Mouse (Mus musculus): Measurements from ENCODE around the gene Rab6b. TPM values are rescaled to one million over a fixed set of nuclear protein-coding genes. Genes with fewer than 3 reads are reported as not detected.

Rab6b gene
- polyA plus RNA-seq, 1 experiment from 2014 or later, result 1.7 TPM

GRCm38 (mm10) chr9:103208802-103209423 is 97.3 kb downstream of the Rab6b start:
- Histone ChIP-seq H3K9me3 (replicated peaks; ENCODE audit: control insufficient read depth, low read length) (no peaks in the 10 kb centered on the region), H3K4me3 (ENCODE audit: low read depth, low read length) (no peak overlapping the region), H3K36me3 (ENCODE audit: control insufficient read depth, insufficient read depth, low read length) (no peaks in the 10 kb centered on the region), H3K27ac (ENCODE audit: low read depth, low read length) (no peak overlapping the region), H3K9ac (ENCODE audit: low read depth, low read length) (no peak overlapping the region), H3K27me3 (ENCODE audit: control insufficient read depth, insufficient read depth, low read length) (no peaks in the 10 kb centered on the region), H3K4me1 (ENCODE audit: control insufficient read depth, insufficient read depth, low read length) (no peaks in the 10 kb centered on the region), H3K4me2 (no peak overlapping the region)
- no peak for ATAC-seq (replicated peaks; ENCODE audit: insufficient number of reproducible peaks, low FRiP score, low TSS enrichment)
- WGBS (ENCODE audit: insufficient replicate concordance), result 51% methylated on average over 6 of the region's 6 CpGs

- H3K4me3 ChIP-seq (ENCODE audit: low read depth, low read length), result no peak overlapping the region
- H3K36me3 ChIP-seq (ENCODE audit: control insufficient read depth, insufficient read depth, low read length), result no peaks in the 10 kb centered on the region
- peak overlapping the region; percentile 1; the same call in 1 of the 2 replicates for H3K4me2 ChIP-seq
- 64% methylated on average over 28 of the region's 28 CpGs for WGBS (ENCODE audit: insufficient replicate concordance)
- H3K27ac ChIP-seq (ENCODE audit: low read depth, low read length), result no peak overlapping the region
- H3K9ac ChIP-seq (ENCODE audit: low read depth, low read length), result no peak overlapping the region
- H3K9me3 ChIP-seq (replicated peaks; ENCODE audit: control insufficient read depth, low read length), result no peaks in the 10 kb centered on the region
- no peaks in the 10 kb centered on the region for H3K27me3 ChIP-seq (ENCODE audit: control insufficient read depth, insufficient read depth, low read length)
- no peak; the same call in 1 of the 2 replicates for ATAC-seq (replicated peaks; ENCODE audit: insufficient number of reproducible peaks, low FRiP score, low TSS enrichment)
- H3K4me1 ChIP-seq (ENCODE audit: control insufficient read depth, insufficient read depth, low read length), result no peaks in the 10 kb centered on the region
Observed at GRCm38 (mm10) chr9:103212654-103213420, 101.2 kb downstream of the Rab6b start.

DNA sequence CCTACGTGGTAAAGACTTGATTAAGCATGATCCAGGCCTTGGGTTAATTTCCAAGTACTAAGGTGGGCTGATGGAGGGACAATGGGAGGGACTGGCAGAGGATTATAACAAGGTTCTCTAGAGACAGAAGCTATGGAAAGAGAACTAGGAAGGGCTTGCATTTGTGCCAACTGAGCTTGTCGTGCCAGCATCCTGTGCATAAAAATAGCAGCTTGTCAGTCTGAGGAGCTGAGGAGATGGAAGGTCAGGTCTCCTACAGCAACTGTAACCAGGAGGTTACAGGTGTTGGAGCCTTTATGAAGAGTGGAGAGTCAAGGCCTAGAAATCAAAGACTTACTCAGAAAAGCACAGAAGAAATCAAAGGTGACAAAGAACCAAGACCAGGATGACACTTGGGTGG is 102.0 kb downstream of the Rab6b start:
- ATAC-seq (replicated peaks; ENCODE audit: insufficient number of reproducible peaks, low FRiP score, low TSS enrichment), result no peak
- WGBS (ENCODE audit: insufficient replicate concordance), result 56% methylated on average over 2 of the region's 2 CpGs
- Histone ChIP-seq H3K36me3 (ENCODE audit: control insufficient read depth, insufficient read depth, low read length) (no peaks in the 10 kb centered on the region), H3K4me3 (ENCODE audit: low read depth, low read length) (no peak overlapping the region), H3K9me3 (replicated peaks; ENCODE audit: control insufficient read depth, low read length) (no peaks in the 10 kb centered on the region), H3K9ac (ENCODE audit: low read depth, low read length) (no peak overlapping the region), H3K27me3 (ENCODE audit: control insufficient read depth, insufficient read depth, low read length) (no peaks in the 10 kb centered on the region), H3K4me1 (ENCODE audit: control insufficient read depth, insufficient read depth, low read length) (no peaks in the 10 kb centered on the region), H3K4me2 (no peak overlapping the region), H3K27ac (ENCODE audit: low read depth, low read length) (no peak overlapping the region)

DNA sequence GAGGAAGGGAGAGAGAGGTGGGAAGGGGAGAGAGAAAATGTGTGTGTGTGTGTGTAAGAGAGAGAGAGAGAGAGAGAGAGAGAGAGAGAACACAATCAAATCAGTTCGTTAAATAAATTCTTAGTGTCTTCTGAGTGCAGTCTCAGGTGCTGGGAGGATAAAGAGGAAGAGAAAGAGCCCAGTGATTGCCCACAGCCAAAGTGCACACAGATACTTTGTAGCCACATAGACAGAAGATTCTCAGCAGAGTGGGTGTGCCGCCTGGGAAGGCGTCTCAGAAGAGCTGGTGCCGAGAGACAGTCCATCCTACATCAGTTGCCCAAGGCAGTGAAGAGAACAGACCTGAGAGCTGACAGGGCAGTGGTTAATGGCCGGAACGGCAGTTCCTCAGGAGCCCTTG is 102.7 kb downstream of the Rab6b start:
- Histone ChIP-seq H3K9ac (ENCODE audit: low read depth, low read length) (no peak overlapping the region), H3K27ac (ENCODE audit: low read depth, low read length) (no peak overlapping the region), H3K4me1 (ENCODE audit: control insufficient read depth, insufficient read depth, low read length) (no peaks in the 10 kb centered on the region), H3K36me3 (ENCODE audit: control insufficient read depth, insufficient read depth, low read length) (no peaks in the 10 kb centered on the region), H3K9me3 (replicated peaks; ENCODE audit: control insufficient read depth, low read length) (no peaks in the 10 kb centered on the region), H3K4me2 (no peak overlapping the region), H3K4me3 (ENCODE audit: low read depth, low read length) (no peak overlapping the region), H3K27me3 (ENCODE audit: control insufficient read depth, insufficient read depth, low read length) (no peaks in the 10 kb centered on the region)
- no peak for ATAC-seq (replicated peaks; ENCODE audit: insufficient number of reproducible peaks, low FRiP score, low TSS enrichment)
- 77% methylated on average over 6 of the region's 6 CpGs for WGBS (ENCODE audit: insufficient replicate concordance)

DNA sequence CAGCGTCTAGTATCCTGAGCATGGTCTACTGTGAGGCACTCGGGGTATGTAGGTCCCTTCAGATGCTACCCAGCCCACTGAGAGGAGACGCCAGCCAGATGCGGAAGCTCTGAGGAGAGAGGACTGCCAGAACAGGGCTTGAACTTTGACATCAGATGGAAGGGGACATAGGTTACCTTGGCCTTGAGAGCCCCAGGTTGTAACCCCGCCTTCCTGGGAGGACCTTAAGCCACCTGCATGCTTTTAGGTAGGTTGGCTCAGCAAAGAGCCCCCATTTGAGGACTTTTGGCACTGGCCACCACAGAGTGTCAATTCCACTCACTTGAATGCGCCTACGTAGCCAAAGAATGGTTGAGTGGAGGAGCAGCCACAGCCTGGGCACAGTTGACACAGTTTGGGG is 113.1 kb downstream of the Rab6b start:
- H3K36me3 ChIP-seq (ENCODE audit: control insufficient read depth, insufficient read depth, low read length), result no peaks in the 10 kb centered on the region
- no peaks in the 10 kb centered on the region for H3K4me1 ChIP-seq (ENCODE audit: control insufficient read depth, insufficient read depth, low read length)
- WGBS (ENCODE audit: insufficient replicate concordance), result 86% methylated on average over 7 of the region's 7 CpGs
- no peak overlapping the region for H3K27ac ChIP-seq (ENCODE audit: low read depth, low read length)
- H3K9ac ChIP-seq (ENCODE audit: low read depth, low read length), result no peak overlapping the region
- ATAC-seq (replicated peaks; ENCODE audit: insufficient number of reproducible peaks, low FRiP score, low TSS enrichment), result no peak
- no peak overlapping the region for H3K4me3 ChIP-seq (ENCODE audit: low read depth, low read length)
- no peaks in the 10 kb centered on the region for H3K27me3 ChIP-seq (ENCODE audit: control insufficient read depth, insufficient read depth, low read length)
- no peak overlapping the region for H3K4me2 ChIP-seq
- no peaks in the 10 kb centered on the region for H3K9me3 ChIP-seq (replicated peaks; ENCODE audit: control insufficient read depth, low read length)

- H3K9ac ChIP-seq (ENCODE audit: low read depth, low read length), result no peak overlapping the region
- no peak overlapping the region for H3K4me3 ChIP-seq (ENCODE audit: low read depth, low read length)
- ATAC-seq (replicated peaks; ENCODE audit: insufficient number of reproducible peaks, low FRiP score, low TSS enrichment), result no peak
- H3K36me3 ChIP-seq (ENCODE audit: control insufficient read depth, insufficient read depth, low read length), result no peaks in the 10 kb centered on the region
- H3K4me1 ChIP-seq (ENCODE audit: control insufficient read depth, insufficient read depth, low read length), result no peaks in the 10 kb centered on the region
- WGBS (ENCODE audit: insufficient replicate concordance), result 54% methylated on average over 3 of the region's 3 CpGs
- H3K9me3 ChIP-seq (replicated peaks; ENCODE audit: control insufficient read depth, low read length), result no peaks in the 10 kb centered on the region
- no peaks in the 10 kb centered on the region for H3K27me3 ChIP-seq (ENCODE audit: control insufficient read depth, insufficient read depth, low read length)
- H3K27ac ChIP-seq (ENCODE audit: low read depth, low read length), result no peak overlapping the region
- no peak overlapping the region for H3K4me2 ChIP-seq
Observed at GRCm38 (mm10) chr9:103225464-103225863, 113.9 kb downstream of the Rab6b start.

GRCm38 (mm10) chr9:103226806-103227205 is 115.2 kb downstream of the Rab6b start:
- no peaks in the 10 kb centered on the region for H3K9me3 ChIP-seq (replicated peaks; ENCODE audit: control insufficient read depth, low read length)
- no peak overlapping the region for H3K4me2 ChIP-seq
- H3K27ac ChIP-seq (ENCODE audit: low read depth, low read length), result no peak overlapping the region
- no peak for ATAC-seq (replicated peaks; ENCODE audit: insufficient number of reproducible peaks, low FRiP score, low TSS enrichment)
- WGBS (ENCODE audit: insufficient replicate concordance), result 89% methylated on average over 15 of the region's 15 CpGs
- H3K27me3 ChIP-seq (ENCODE audit: control insufficient read depth, insufficient read depth, low read length), result no peaks in the 10 kb centered on the region
- H3K9ac ChIP-seq (ENCODE audit: low read depth, low read length), result no peak overlapping the region
- no peak overlapping the region for H3K4me3 ChIP-seq (ENCODE audit: low read depth, low read length)
- no peaks in the 10 kb centered on the region for H3K36me3 ChIP-seq (ENCODE audit: control insufficient read depth, insufficient read depth, low read length)
- H3K4me1 ChIP-seq (ENCODE audit: control insufficient read depth, insufficient read depth, low read length), result 0 out of 2 replicates have a peak, but pooled peaks cover 2% of the 10 kb centered on the region

GRCm38 (mm10) chr9:103227760-103228159 is 116.2 kb downstream of the Rab6b start:
- no peak for ATAC-seq (replicated peaks; ENCODE audit: insufficient number of reproducible peaks, low FRiP score, low TSS enrichment)
- Histone ChIP-seq H3K36me3 (ENCODE audit: control insufficient read depth, insufficient read depth, low read length) (no peaks in the 10 kb centered on the region), H3K4me2 (no peak overlapping the region), H3K27me3 (ENCODE audit: control insufficient read depth, insufficient read depth, low read length) (no peaks in the 10 kb centered on the region), H3K9me3 (replicated peaks; ENCODE audit: control insufficient read depth, low read length) (no peaks in the 10 kb centered on the region), H3K4me1 (ENCODE audit: control insufficient read depth, insufficient read depth, low read length) (0 out of 2 replicates have a peak, but pooled peaks cover 2% of the 10 kb centered on the region), H3K27ac (ENCODE audit: low read depth, low read length) (no peak overlapping the region), H3K9ac (ENCODE audit: low read depth, low read length) (no peak overlapping the region), H3K4me3 (ENCODE audit: low read depth, low read length) (no peak overlapping the region)
- 80% methylated on average over 16 of the region's 16 CpGs for WGBS (ENCODE audit: insufficient replicate concordance)

Measured in heart, embryonic 11.5 days (tissue).